Mouse (Mus musculus): Measurements from ENCODE around the gene Ilf2. TPM values are rescaled to one million over a fixed set of nuclear protein-coding genes. Genes with fewer than 3 reads are reported as not detected.

The Ilf2 gene
- polyA plus RNA-seq, 1 experiment from 2014 or later: 103 TPM

GRCm38 (mm10) chr3:90508950-90509746 is 33.2 kb downstream of the Ilf2 start, which contains the start of gene Chtop:
Gene Chtop, minus strand, starts transcription at chr3:90509498.
- H3K27me3 ChIP-seq (ENCODE audit: control insufficient read depth, insufficient read depth, low read length): no peaks in the 10 kb centered on the region
- H3K4me3 ChIP-seq (ENCODE audit: low read length): peak within 1 kb of the TSS; percentile 83
- ATAC-seq (replicated peaks; ENCODE audit: extremely low read depth, insufficient read depth, low FRiP score): peak; percentile 88
- peaks cover 22% of the 10 kb centered on the region for H3K4me1 ChIP-seq (ENCODE audit: control insufficient read depth, insufficient read depth, low read length)
- peaks cover 21% of the 10 kb centered on the region for H3K36me3 ChIP-seq (ENCODE audit: control insufficient read depth, insufficient read depth)
- H3K4me2 ChIP-seq (ENCODE audit: low read depth, low read length): peak within 1 kb of the TSS; percentile 78
- WGBS: under 1% methylated on average over 66 of the region's 66 CpGs
- H3K27ac ChIP-seq (ENCODE audit: low read length): peak within 1 kb of the TSS; percentile 95
- no peaks in the 10 kb centered on the region for H3K9me3 ChIP-seq (replicated peaks; ENCODE audit: control insufficient read depth, low read length)
- H3K9ac ChIP-seq (ENCODE audit: low read length): peak within 1 kb of the TSS; percentile 96

DNA sequence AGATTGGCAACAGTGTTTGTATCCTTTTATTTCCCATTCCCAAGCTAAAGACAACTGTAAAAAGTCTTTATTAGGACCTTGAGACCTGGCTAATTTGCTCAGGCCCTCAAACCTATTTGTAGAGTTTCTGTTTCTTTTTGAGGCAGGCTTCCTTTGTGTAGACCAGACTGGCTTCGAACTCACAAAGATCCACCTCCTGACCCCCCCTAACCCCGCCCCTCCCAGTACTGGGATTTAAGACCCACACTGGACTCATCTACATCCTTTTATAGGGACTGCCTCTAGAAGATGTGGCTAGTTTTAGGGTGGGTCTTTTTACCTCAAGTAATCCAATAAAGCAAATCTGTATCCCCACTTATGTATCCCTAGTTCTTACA is 33.8 kb downstream of the Ilf2 start:
- 28% methylated on average over 2 of the region's 2 CpGs for WGBS
- Histone ChIP-seq H3K36me3 (ENCODE audit: control insufficient read depth, insufficient read depth) (peaks cover 21% of the 10 kb centered on the region), H3K9ac (ENCODE audit: low read length) (no peak overlapping the region), H3K27ac (ENCODE audit: low read length) (peak overlapping the region; percentile 77), H3K9me3 (replicated peaks; ENCODE audit: control insufficient read depth, low read length) (no peaks in the 10 kb centered on the region), H3K4me1 (ENCODE audit: control insufficient read depth, insufficient read depth, low read length) (peaks cover 22% of the 10 kb centered on the region), H3K27me3 (ENCODE audit: control insufficient read depth, insufficient read depth, low read length) (no peaks in the 10 kb centered on the region), H3K4me3 (ENCODE audit: low read length) (peak overlapping the region; percentile 83), H3K4me2 (ENCODE audit: low read depth, low read length) (peak overlapping the region; percentile 62)
- no peak for ATAC-seq (replicated peaks; ENCODE audit: extremely low read depth, insufficient read depth, low FRiP score)

DNA sequence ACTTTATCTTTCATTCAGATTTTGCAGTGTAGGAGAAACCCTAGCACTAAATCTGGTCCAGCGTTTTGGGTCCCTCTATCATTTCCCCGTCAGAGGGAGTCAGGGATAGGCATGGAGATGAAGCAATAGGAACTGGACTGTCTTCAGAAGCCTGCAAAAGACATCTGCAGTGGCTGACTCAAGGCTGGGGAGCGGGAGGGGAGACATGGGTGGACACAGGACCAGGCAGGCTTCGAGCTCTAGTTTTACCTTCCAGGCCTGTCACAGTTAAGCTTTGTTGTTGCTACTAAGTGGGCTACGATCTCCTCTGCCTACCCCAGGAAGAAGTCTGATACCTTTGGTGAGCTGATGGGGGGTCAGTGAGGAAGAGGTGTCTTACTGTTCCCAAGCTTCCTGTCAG is 36.4 kb downstream of the Ilf2 start:
- no peak for ATAC-seq (replicated peaks; ENCODE audit: extremely low read depth, insufficient read depth, low FRiP score)
- no peaks in the 10 kb centered on the region for H3K9me3 ChIP-seq (replicated peaks; ENCODE audit: control insufficient read depth, low read length)
- H3K27me3 ChIP-seq (ENCODE audit: control insufficient read depth, insufficient read depth, low read length): no peaks in the 10 kb centered on the region
- H3K4me3 ChIP-seq (ENCODE audit: low read length): no peak overlapping the region
- H3K4me1 ChIP-seq (ENCODE audit: control insufficient read depth, insufficient read depth, low read length): peaks cover 31% of the 10 kb centered on the region
- H3K27ac ChIP-seq (ENCODE audit: low read length): no peak overlapping the region
- WGBS: 82% methylated on average over 5 of the region's 5 CpGs
- peaks cover 6% of the 10 kb centered on the region for H3K36me3 ChIP-seq (ENCODE audit: control insufficient read depth, insufficient read depth)
- no peak overlapping the region for H3K9ac ChIP-seq (ENCODE audit: low read length)
- no peak overlapping the region for H3K4me2 ChIP-seq (ENCODE audit: low read depth, low read length)

DNA sequence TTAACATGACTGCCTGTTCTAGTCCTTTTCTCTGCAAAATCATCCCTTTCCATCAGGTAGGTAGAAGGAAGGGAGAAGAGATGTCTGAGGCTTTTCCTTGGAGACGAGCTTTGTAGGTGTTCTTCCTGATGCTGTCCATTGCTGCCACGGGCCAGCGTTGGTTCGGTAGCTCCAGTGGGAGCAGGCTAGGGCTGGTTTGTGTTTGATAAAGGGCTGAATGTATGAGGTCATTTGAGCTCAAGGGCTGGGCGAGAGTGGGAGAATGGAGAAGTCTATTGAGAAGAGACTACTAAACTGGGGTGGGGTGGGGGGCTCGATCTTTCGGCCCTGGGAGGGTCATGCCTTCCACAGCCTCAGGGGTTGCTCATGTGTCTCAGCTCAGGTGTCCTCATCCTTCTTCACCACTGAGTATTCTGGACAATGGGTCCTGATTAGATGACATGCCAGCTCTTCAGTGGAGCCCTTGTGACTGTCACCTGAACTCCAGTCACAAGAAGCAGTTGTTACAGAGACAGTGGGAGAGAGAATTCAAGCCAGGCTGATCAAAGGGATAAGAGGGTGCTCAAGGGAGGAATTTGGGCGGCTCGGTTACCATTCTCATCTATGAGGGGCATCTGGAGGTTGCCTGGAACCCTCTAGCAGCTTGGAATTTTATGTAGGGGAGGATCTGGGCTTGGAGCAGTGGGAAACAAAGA is 37.2 kb downstream of the Ilf2 start:
- peak overlapping the region; percentile 64 for H3K4me3 ChIP-seq (ENCODE audit: low read length)
- 64% methylated on average over 9 of the region's 9 CpGs for WGBS
- peak overlapping the region; percentile 73 for H3K9ac ChIP-seq (ENCODE audit: low read length)
- no peak for ATAC-seq (replicated peaks; ENCODE audit: extremely low read depth, insufficient read depth, low FRiP score)
- peaks cover 6% of the 10 kb centered on the region for H3K36me3 ChIP-seq (ENCODE audit: control insufficient read depth, insufficient read depth)
- peaks cover 25% of the 10 kb centered on the region for H3K4me1 ChIP-seq (ENCODE audit: control insufficient read depth, insufficient read depth, low read length)
- H3K27ac ChIP-seq (ENCODE audit: low read length): peak overlapping the region; percentile 37; the same call in 1 of the 2 replicates
- H3K9me3 ChIP-seq (replicated peaks; ENCODE audit: control insufficient read depth, low read length): no peaks in the 10 kb centered on the region
- H3K27me3 ChIP-seq (ENCODE audit: control insufficient read depth, insufficient read depth, low read length): no peaks in the 10 kb centered on the region
- H3K4me2 ChIP-seq (ENCODE audit: low read depth, low read length): peak overlapping the region; percentile 89

- H3K36me3 ChIP-seq (ENCODE audit: control insufficient read depth, insufficient read depth): peaks cover 6% of the 10 kb centered on the region
- H3K27ac ChIP-seq (ENCODE audit: low read length): peak within 1 kb of the TSS; percentile 87
- peaks cover 24% of the 10 kb centered on the region for H3K4me1 ChIP-seq (ENCODE audit: control insufficient read depth, insufficient read depth, low read length)
- peak within 1 kb of the TSS; percentile 73 for H3K9ac ChIP-seq (ENCODE audit: low read length)
- no peaks in the 10 kb centered on the region for H3K27me3 ChIP-seq (ENCODE audit: control insufficient read depth, insufficient read depth, low read length)
- no peaks in the 10 kb centered on the region for H3K9me3 ChIP-seq (replicated peaks; ENCODE audit: control insufficient read depth, low read length)
- ATAC-seq (replicated peaks; ENCODE audit: extremely low read depth, insufficient read depth, low FRiP score): peak; percentile 74
- WGBS: 3% methylated on average over 25 of the region's 25 CpGs
- H3K4me3 ChIP-seq (ENCODE audit: low read length): peak within 1 kb of the TSS; percentile 64
- H3K4me2 ChIP-seq (ENCODE audit: low read depth, low read length): peak within 1 kb of the TSS; percentile 89
Observed at GRCm38 (mm10) chr3:90513796-90514590, 38.1 kb downstream of the Ilf2 start, which contains the start of the genes S100a1 and S100a13. Gene S100a1, minus strand, starts transcription at chr3:90514392. Gene S100a13, plus strand, starts transcription at chr3:90514435.

GRCm38 (mm10) chr3:90514691-90515090 is 38.8 kb downstream of the Ilf2 start:
- ATAC-seq (replicated peaks; ENCODE audit: extremely low read depth, insufficient read depth, low FRiP score): peak; percentile 81
- H3K9ac ChIP-seq (ENCODE audit: low read length): peak overlapping the region; percentile 73
- H3K27me3 ChIP-seq (ENCODE audit: control insufficient read depth, insufficient read depth, low read length): no peaks in the 10 kb centered on the region
- peak overlapping the region; percentile 87 for H3K27ac ChIP-seq (ENCODE audit: low read length)
- WGBS: 0% methylated on average over 10 of the region's 10 CpGs
- peaks cover 22% of the 10 kb centered on the region for H3K4me1 ChIP-seq (ENCODE audit: control insufficient read depth, insufficient read depth, low read length)
- peak overlapping the region; percentile 89 for H3K4me2 ChIP-seq (ENCODE audit: low read depth, low read length)
- H3K9me3 ChIP-seq (replicated peaks; ENCODE audit: control insufficient read depth, low read length): no peaks in the 10 kb centered on the region
- peaks cover 6% of the 10 kb centered on the region for H3K36me3 ChIP-seq (ENCODE audit: control insufficient read depth, insufficient read depth)
- H3K4me3 ChIP-seq (ENCODE audit: low read length): peak overlapping the region; percentile 64

- no peak for ATAC-seq (replicated peaks; ENCODE audit: extremely low read depth, insufficient read depth, low FRiP score)
- Histone ChIP-seq H3K27ac (ENCODE audit: low read length) (peak overlapping the region; percentile 87), H3K9me3 (replicated peaks; ENCODE audit: control insufficient read depth, low read length) (no peaks in the 10 kb centered on the region), H3K27me3 (ENCODE audit: control insufficient read depth, insufficient read depth, low read length) (no peaks in the 10 kb centered on the region), H3K4me3 (ENCODE audit: low read length) (peak overlapping the region; percentile 64), H3K9ac (ENCODE audit: low read length) (peak overlapping the region; percentile 73), H3K4me2 (ENCODE audit: low read depth, low read length) (peak overlapping the region; percentile 89), H3K36me3 (ENCODE audit: control insufficient read depth, insufficient read depth) (peaks cover 6% of the 10 kb centered on the region), H3K4me1 (ENCODE audit: control insufficient read depth, insufficient read depth, low read length) (peaks cover 20% of the 10 kb centered on the region)
- 26% methylated on average over 1 of the region's 1 CpGs for WGBS
Observed at GRCm38 (mm10) chr3:90515242-90515641, 39.3 kb downstream of the Ilf2 start.

- peaks cover 20% of the 10 kb centered on the region for H3K4me1 ChIP-seq (ENCODE audit: control insufficient read depth, insufficient read depth, low read length)
- WGBS: 87% methylated on average over 4 of the region's 4 CpGs
- H3K27ac ChIP-seq (ENCODE audit: low read length): no peak overlapping the region
- no peak overlapping the region; the same call in 1 of the 2 replicates for H3K9ac ChIP-seq (ENCODE audit: low read length)
- peaks cover 5% of the 10 kb centered on the region for H3K36me3 ChIP-seq (ENCODE audit: control insufficient read depth, insufficient read depth)
- no peaks in the 10 kb centered on the region for H3K9me3 ChIP-seq (replicated peaks; ENCODE audit: control insufficient read depth, low read length)
- peak overlapping the region; percentile 89 for H3K4me2 ChIP-seq (ENCODE audit: low read depth, low read length)
- no peaks in the 10 kb centered on the region for H3K27me3 ChIP-seq (ENCODE audit: control insufficient read depth, insufficient read depth, low read length)
- ATAC-seq (replicated peaks; ENCODE audit: extremely low read depth, insufficient read depth, low FRiP score): no peak
- H3K4me3 ChIP-seq (ENCODE audit: low read length): peak overlapping the region; percentile 64; the same call in 1 of the 2 replicates
Observed at GRCm38 (mm10) chr3:90515789-90516188, 39.9 kb downstream of the Ilf2 start.
